Mouse (Mus musculus) intestine, embryonic 15.5 days (tissue): ENCODE data around the gene Pde5a. TPM values are rescaled to one million over a fixed set of nuclear protein-coding genes. Genes with fewer than 3 reads are reported as not detected.

Experiments used
- ATAC-seq: fragments of 200-750 bp; cut with Nextera tagmentation; 2 replicates; pipeline ENCODE4 v1.8.0; 2017; ENCODE audit warnings: moderate TSS enrichment, moderate library complexity
- H3K27ac ChIP-seq: fragments of 300-500 bp; sonication (generic); 2 replicates; pipeline ENCODE4 v1.5.1; 2015; ENCODE audit warnings: mild to moderate bottlenecking, inconsistent platforms
- H3K27me3 ChIP-seq: fragments of 300-500 bp; sonication (generic); replicated peaks from 2 replicates; pipeline ENCODE4 v1.6.1; 2015; ENCODE audit warnings: inconsistent platforms
- H3K36me3 ChIP-seq: fragments of 300-500 bp; sonication (generic); 2 replicates; pipeline ENCODE4 v1.6.1; 2015; ENCODE audit warnings: inconsistent platforms
- H3K4me1 ChIP-seq: fragments of 300-500 bp; sonication (generic); replicated peaks from 2 replicates; pipeline ENCODE4 v1.6.1; 2015; ENCODE audit warnings: inconsistent platforms
- H3K4me2 ChIP-seq: fragments of 300-500 bp; sonication (generic); replicated peaks from 2 replicates; pipeline ENCODE4 v1.6.1; 2015; ENCODE audit warnings: mild to moderate bottlenecking, inconsistent platforms
- H3K4me3 ChIP-seq: fragments of 300-500 bp; sonication (generic); replicated peaks from 2 replicates; pipeline ENCODE4 v1.5.1; 2015; ENCODE audit warnings: inconsistent platforms
- H3K9ac ChIP-seq: fragments of 300-500 bp; sonication (generic); 2 replicates; pipeline ENCODE4 v1.6.1; 2015; ENCODE audit warnings: inconsistent platforms
- H3K9me3 ChIP-seq: fragments of 300-500 bp; sonication (generic); 2 replicates; pipeline ENCODE4 v1.6.1; 2016; ENCODE audit warnings: inconsistent platforms
- WGBS: fragments of 180-500 bp; shearing (Covaris S2); methylation state at CpG from one replicate; pipeline ENCODE4 v1.1.7; 2015; 5-methylcytosine and 5-hydroxymethylcytosine counted together
- polyA plus RNA-seq: library from polyadenylated mRNA; unstranded; fragments of >200 nt; fragmentation: Nextera tagmentation; extraction: Ambion mirVana; gene quantifications from 2 replicates; pipeline ENCODE4 v1.2.1, GENCODE M21; 2015

Pde5a gene
- polyA plus RNA-seq, 1 experiment from 2014 or later = 13.3 TPM

- no peak for ATAC-seq
- no peak overlapping the region for H3K4me3 ChIP-seq
- 0 out of 2 replicates have a peak, but pooled peaks cover 3% of the 10 kb centered on the region for H3K36me3 ChIP-seq
- WGBS = 83% methylated on average over 5 of the region's 5 CpGs
- no peaks in the 10 kb centered on the region for H3K9me3 ChIP-seq
- H3K4me2 ChIP-seq = no peak overlapping the region
- H3K4me1 ChIP-seq = peaks cover 15% of the 10 kb centered on the region
- H3K27ac ChIP-seq = no peak overlapping the region
- no peaks in the 10 kb centered on the region for H3K27me3 ChIP-seq
- H3K9ac ChIP-seq = no peak overlapping the region
Observed at GRCm38 (mm10) chr3:122818282-122818681, 89.5 kb downstream of the Pde5a start.

- peak; percentile 55 for ATAC-seq
- no peak overlapping the region for H3K4me2 ChIP-seq
- no peaks in the 10 kb centered on the region for H3K27me3 ChIP-seq
- no peaks in the 10 kb centered on the region for H3K9me3 ChIP-seq
- peak overlapping the region; percentile 29 for H3K27ac ChIP-seq
- 28% methylated on average over 4 of the region's 4 CpGs for WGBS
- H3K9ac ChIP-seq = no peak overlapping the region
- H3K4me1 ChIP-seq = peaks cover 5% of the 10 kb centered on the region; the same call in 1 of the 2 replicates
- H3K4me3 ChIP-seq = no peak overlapping the region
- H3K36me3 ChIP-seq = 0 out of 2 replicates have a peak, but pooled peaks cover 3% of the 10 kb centered on the region
Observed at GRCm38 (mm10) chr3:122820700-122821099, 92.0 kb downstream of the Pde5a start.

- no peak overlapping the region for H3K4me3 ChIP-seq
- no peaks in the 10 kb centered on the region for H3K27me3 ChIP-seq
- ATAC-seq = no peak
- WGBS = 88% methylated on average over 11 of the region's 11 CpGs
- no peak overlapping the region for H3K4me2 ChIP-seq
- no peaks in the 10 kb centered on the region for H3K9me3 ChIP-seq
- H3K4me1 ChIP-seq = no peaks in the 10 kb centered on the region
- no peak overlapping the region for H3K27ac ChIP-seq
- no peaks in the 10 kb centered on the region for H3K36me3 ChIP-seq
- no peak overlapping the region for H3K9ac ChIP-seq
Observed at GRCm38 (mm10) chr3:122828270-122829058, 99.7 kb downstream of the Pde5a start.

GRCm38 (mm10) chr3:122834519-122834918 is 105.8 kb downstream of the Pde5a start:
- Histone ChIP-seq H3K36me3 (0 out of 2 replicates have a peak, but pooled peaks cover 4% of the 10 kb centered on the region), H3K4me2 (no peak overlapping the region), H3K9ac (no peak overlapping the region), H3K9me3 (no peaks in the 10 kb centered on the region), H3K27me3 (no peaks in the 10 kb centered on the region), H3K27ac (no peak overlapping the region), H3K4me3 (no peak overlapping the region), H3K4me1 (0 out of 2 replicates have a peak, but pooled peaks cover 6% of the 10 kb centered on the region)
- no peak; the same call in 1 of the 2 replicates for ATAC-seq
- 54% methylated on average over 5 of the region's 5 CpGs for WGBS

- Histone ChIP-seq H3K27ac (peak overlapping the region; percentile 51; the same call in 1 of the 2 replicates), H3K36me3 (0 out of 2 replicates have a peak, but pooled peaks cover 5% of the 10 kb centered on the region), H3K9me3 (no peaks in the 10 kb centered on the region), H3K4me3 (no peak overlapping the region), H3K4me2 (no peak overlapping the region), H3K27me3 (no peaks in the 10 kb centered on the region), H3K4me1 (0 out of 2 replicates have a peak, but pooled peaks cover 6% of the 10 kb centered on the region), H3K9ac (no peak overlapping the region)
- peak; percentile 39; the same call in 1 of the 2 replicates for ATAC-seq
- WGBS = 58% methylated on average over 8 of the region's 8 CpGs
Observed at GRCm38 (mm10) chr3:122835097-122835850, 106.5 kb downstream of the Pde5a start.

GRCm38 (mm10) chr3:122837639-122838038 is 108.9 kb downstream of the Pde5a start:
- 45% methylated on average over 2 of the region's 2 CpGs for WGBS
- 0 out of 2 replicates have a peak, but pooled peaks cover 5% of the 10 kb centered on the region for H3K36me3 ChIP-seq
- H3K27me3 ChIP-seq = no peaks in the 10 kb centered on the region
- H3K9me3 ChIP-seq = no peaks in the 10 kb centered on the region
- no peak overlapping the region for H3K4me3 ChIP-seq
- H3K9ac ChIP-seq = no peak overlapping the region
- peak overlapping the region; percentile 90 for H3K27ac ChIP-seq
- H3K4me1 ChIP-seq = 0 out of 2 replicates have a peak, but pooled peaks cover 6% of the 10 kb centered on the region
- H3K4me2 ChIP-seq = no peak overlapping the region
- peak; percentile 51 for ATAC-seq

- Histone ChIP-seq H3K27me3 (no peaks in the 10 kb centered on the region), H3K27ac (peak overlapping the region; percentile 62; the same call in 1 of the 2 replicates), H3K4me2 (no peak overlapping the region), H3K4me1 (no peaks in the 10 kb centered on the region), H3K36me3 (peaks cover 8% of the 10 kb centered on the region; the same call in 1 of the 2 replicates), H3K9ac (no peak overlapping the region), H3K4me3 (no peak overlapping the region), H3K9me3 (no peaks in the 10 kb centered on the region)
- no peak for ATAC-seq
- WGBS = 25% methylated on average over 5 of the region's 5 CpGs
Observed at GRCm38 (mm10) chr3:122848410-122849034, 119.8 kb downstream of the Pde5a start.

- no peak overlapping the region for H3K27ac ChIP-seq
- H3K36me3 ChIP-seq = peaks cover 9% of the 10 kb centered on the region; the same call in 1 of the 2 replicates
- H3K4me2 ChIP-seq = no peak overlapping the region
- no peaks in the 10 kb centered on the region for H3K27me3 ChIP-seq
- no peak overlapping the region for H3K4me3 ChIP-seq
- H3K9me3 ChIP-seq = no peaks in the 10 kb centered on the region
- no peak overlapping the region for H3K9ac ChIP-seq
- ATAC-seq = no peak
- WGBS = 61% methylated on average over 11 of the region's 11 CpGs
- no peaks in the 10 kb centered on the region for H3K4me1 ChIP-seq
Observed at GRCm38 (mm10) chr3:122855149-122855548, 126.4 kb downstream of the Pde5a start.

GRCm38 (mm10) chr3:122859829-122860228 is 131.1 kb downstream of the Pde5a start:
- WGBS = 70% methylated on average over 2 of the region's 2 CpGs
- H3K27ac ChIP-seq = no peak overlapping the region
- ATAC-seq = no peak

GRCm38 (mm10) chr3:122860573-122861498 is 132.1 kb downstream of the Pde5a start:
- Histone ChIP-seq H3K4me2 (no peak overlapping the region), H3K9me3 (no peaks in the 10 kb centered on the region), H3K4me1 (no peaks in the 10 kb centered on the region), H3K27me3 (no peaks in the 10 kb centered on the region), H3K36me3 (0 out of 2 replicates have a peak, but pooled peaks cover 2% of the 10 kb centered on the region), H3K27ac (no peak overlapping the region), H3K4me3 (no peak overlapping the region), H3K9ac (no peak overlapping the region)
- 75% methylated on average over 12 of the region's 12 CpGs for WGBS
- ATAC-seq = peak; percentile 64

More at GRCm38 (mm10) chr3:122859829-122860228, 131.1 kb downstream of the Pde5a start:
- H3K4me3 ChIP-seq = no peak overlapping the region
- no peaks in the 10 kb centered on the region for H3K9me3 ChIP-seq
- H3K9ac ChIP-seq = no peak overlapping the region
- no peaks in the 10 kb centered on the region for H3K27me3 ChIP-seq
- 0 out of 2 replicates have a peak, but pooled peaks cover 2% of the 10 kb centered on the region for H3K36me3 ChIP-seq
- H3K4me1 ChIP-seq = no peaks in the 10 kb centered on the region
- H3K4me2 ChIP-seq = no peak overlapping the region

GRCm38 (mm10) chr3:122865092-122865491 is 136.3 kb downstream of the Pde5a start:
- WGBS = 81% methylated on average over 4 of the region's 4 CpGs
- H3K27ac ChIP-seq = no peak overlapping the region
- H3K4me2 ChIP-seq = no peak overlapping the region
- H3K9ac ChIP-seq = no peak overlapping the region
- H3K27me3 ChIP-seq = no peaks in the 10 kb centered on the region
- H3K4me1 ChIP-seq = no peaks in the 10 kb centered on the region
- no peaks in the 10 kb centered on the region for H3K9me3 ChIP-seq
- no peak for ATAC-seq
- H3K36me3 ChIP-seq = no peaks in the 10 kb centered on the region
- no peak overlapping the region for H3K4me3 ChIP-seq
